ENCODE assay signal across 11 mouse cellular contexts in the genomic region with DNA sequence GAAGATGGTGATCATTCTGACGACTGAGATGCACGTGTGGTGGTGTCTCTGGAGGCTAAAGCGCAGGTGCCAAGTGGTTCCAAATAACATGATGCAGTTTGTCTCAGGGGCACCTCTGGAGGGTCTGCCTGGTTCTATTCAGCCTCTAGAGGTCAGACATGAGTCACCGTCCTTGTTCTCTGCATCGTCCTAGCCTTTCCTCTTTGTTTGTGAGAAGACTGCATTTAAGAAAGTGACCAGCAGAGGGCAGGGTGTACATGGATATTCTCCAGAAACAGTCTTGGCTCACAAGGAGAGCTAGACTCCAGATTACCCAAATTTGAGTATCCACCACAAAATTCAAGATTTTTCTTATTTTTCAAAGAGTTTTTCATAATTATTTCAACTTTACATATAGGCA. TPM values are rescaled to one million over a fixed set of nuclear protein-coding genes. Genes with fewer than 3 reads are reported as not detected.
DNase-seq lines count a peak whose midpoint lies in the region; ATAC-seq and TF ChIP-seq lines count a peak whose summit lies in the region.
"Had no signal": no experiment of that assay in that cellular context is flagged by ENCODE, and none has a peak within 500 bp of the region (broad histone marks: within the 10 kb centered on the region; RNA-seq: fewer than 3 reads in every experiment).

No protein-coding gene starts in this region.

- H3K4me1 ChIP-seq in intestine, postnatal 0 days (replicated peaks; ENCODE audit: control insufficient read depth, insufficient read depth, low read length) = no peaks in the 10 kb centered on the region
- no peaks in the 10 kb centered on the region for H3K4me1 ChIP-seq in intestine, embryonic 15.5 days (replicated peaks)
- H3K4me1 ChIP-seq in ES-Bruce4 (ENCODE audit: control insufficient read depth, insufficient read depth, low read length) = no peaks in the 10 kb centered on the region
- no peaks in the 10 kb centered on the region for H3K4me1 ChIP-seq in embryonic facial prominence, embryonic 14.5 days (ENCODE audit: control insufficient read depth, insufficient read depth, low read length)
- H3K4me1 ChIP-seq in heart, embryonic 10.5 days = no peaks in the 10 kb centered on the region
- H3K4me1 ChIP-seq: embryonic facial prominence, embryonic 13.5 days; limb, embryonic 15.5 days had no signal

- no peaks in the 10 kb centered on the region for H3K9me3 ChIP-seq in intestine, postnatal 0 days (ENCODE audit: control insufficient read depth)
- no peaks in the 10 kb centered on the region for H3K9me3 ChIP-seq in intestine, embryonic 15.5 days
- H3K9me3 ChIP-seq in ES-Bruce4 (replicated peaks; ENCODE audit: control insufficient read depth, insufficient read depth, low read length, poor library complexity, severe bottlenecking) = no peaks in the 10 kb centered on the region
- H3K9me3 ChIP-seq in embryonic facial prominence, embryonic 14.5 days (ENCODE audit: control insufficient read depth, low read length) = 0 out of 2 replicates have a peak, but pooled peaks cover 4% of the 10 kb centered on the region
- peaks cover 6% of the 10 kb centered on the region; the same call in 1 of the 2 replicates for H3K9me3 ChIP-seq in heart, embryonic 10.5 days
- H3K9me3 ChIP-seq: embryonic facial prominence, embryonic 13.5 days; limb, embryonic 15.5 days had no signal

- no peak overlapping the region for H3K4me2 ChIP-seq in intestine, postnatal 0 days (replicated peaks; ENCODE audit: low read depth)
- H3K4me2 ChIP-seq in intestine, embryonic 15.5 days (replicated peaks) = no peak overlapping the region
- no peak overlapping the region for H3K4me2 ChIP-seq in embryonic facial prominence, embryonic 14.5 days (ENCODE audit: low read depth, low read length)
- H3K4me2 ChIP-seq: embryonic facial prominence, embryonic 13.5 days; limb, embryonic 15.5 days had no signal

- intact Hi-C loops in left cerebral cortex, postnatal 25 days (cut with DNase I) = loop anchor here (1.0 kb wide), 1 partner anchor 120 kb away; no protein-coding TSS in a partner anchor

- no peak overlapping the region for H3K4me3 ChIP-seq in intestine, postnatal 0 days (ENCODE audit: low read depth, low read length)
- no peak overlapping the region for H3K4me3 ChIP-seq in intestine, embryonic 15.5 days (replicated peaks)
- no peak overlapping the region for H3K4me3 ChIP-seq in ES-Bruce4 (ENCODE audit: low read depth, low read length)
- no peak overlapping the region for H3K4me3 ChIP-seq in embryonic facial prominence, embryonic 14.5 days (ENCODE audit: low read depth, low read length)
- no peak overlapping the region for H3K4me3 ChIP-seq in heart, embryonic 10.5 days
- H3K4me3 ChIP-seq: embryonic facial prominence, embryonic 13.5 days; limb, embryonic 15.5 days had no signal

- DNase-seq in adipocyte (ENCODE audit: low spot score) = peak; percentile 85
- DNase-seq in embryonic facial prominence, embryonic 14.5 days (ENCODE audit: low spot score) = peak; percentile 4
- DNase-seq in left cerebral cortex, postnatal 25 days (ENCODE audit: low spot score in 2 of 2) = peak; percentile 17 to 43
- DNase-seq in urinary bladder, postnatal 10 days (ENCODE audit: low spot score) = no peak
- DNase-seq in heart, embryonic 10.5 days (ENCODE audit: low spot score) = no peak

- 50% methylated on average over 5 of the region's 5 CpGs for WGBS in intestine, postnatal 0 days
- 52% methylated on average over 5 of the region's 5 CpGs for WGBS in intestine, embryonic 15.5 days
- WGBS in embryonic facial prominence, embryonic 14.5 days = 55% methylated on average over 5 of the region's 5 CpGs
- WGBS in heart, embryonic 10.5 days = 53% methylated on average over 5 of the region's 5 CpGs

- no peak overlapping the region for H3K9ac ChIP-seq in intestine, postnatal 0 days (ENCODE audit: low read depth, low read length)
- no peak overlapping the region for H3K9ac ChIP-seq in intestine, embryonic 15.5 days
- no peak overlapping the region for H3K9ac ChIP-seq in ES-Bruce4 (ENCODE audit: low read depth, poor library complexity, severe bottlenecking)
- H3K9ac ChIP-seq in embryonic facial prominence, embryonic 14.5 days (ENCODE audit: low read depth, low read length) = no peak overlapping the region
- H3K9ac ChIP-seq: embryonic facial prominence, embryonic 13.5 days; limb, embryonic 15.5 days had no signal

- H3K27me3 ChIP-seq in intestine, postnatal 0 days (replicated peaks; ENCODE audit: control insufficient read depth, insufficient read depth, low read length) = no peaks in the 10 kb centered on the region
- H3K27me3 ChIP-seq in intestine, embryonic 15.5 days (replicated peaks) = no peaks in the 10 kb centered on the region
- no peaks in the 10 kb centered on the region for H3K27me3 ChIP-seq in ES-Bruce4 (ENCODE audit: control insufficient read depth, insufficient read depth, low read length, poor library complexity, severe bottlenecking)
- no peaks in the 10 kb centered on the region for H3K27me3 ChIP-seq in embryonic facial prominence, embryonic 14.5 days (replicated peaks; ENCODE audit: control insufficient read depth, insufficient read depth, low read length)
- no peaks in the 10 kb centered on the region for H3K27me3 ChIP-seq in heart, embryonic 10.5 days (ENCODE audit: insufficient read depth, poor library complexity, severe bottlenecking)
- H3K27me3 ChIP-seq: embryonic facial prominence, embryonic 13.5 days; limb, embryonic 15.5 days had no signal

- no peak overlapping the region for H3K27ac ChIP-seq in intestine, postnatal 0 days (ENCODE audit: low read depth, low read length)
- no peak overlapping the region for H3K27ac ChIP-seq in intestine, embryonic 15.5 days
- no peak overlapping the region for H3K27ac ChIP-seq in ES-Bruce4 (ENCODE audit: insufficient read depth, low read length)
- no peak overlapping the region for H3K27ac ChIP-seq in embryonic facial prominence, embryonic 14.5 days (replicated peaks; ENCODE audit: low read depth, low read length)
- no peak overlapping the region for H3K27ac ChIP-seq in heart, embryonic 10.5 days
- H3K27ac ChIP-seq: embryonic facial prominence, embryonic 13.5 days; limb, embryonic 15.5 days had no signal

- no peaks in the 10 kb centered on the region for H3K36me3 ChIP-seq in intestine, postnatal 0 days (ENCODE audit: control insufficient read depth, insufficient read depth)
- H3K36me3 ChIP-seq in intestine, embryonic 15.5 days = no peaks in the 10 kb centered on the region
- H3K36me3 ChIP-seq in ES-Bruce4 (ENCODE audit: control insufficient read depth, insufficient read depth, low read length, poor library complexity, severe bottlenecking) = no peaks in the 10 kb centered on the region
- no peaks in the 10 kb centered on the region for H3K36me3 ChIP-seq in embryonic facial prominence, embryonic 14.5 days (ENCODE audit: control insufficient read depth, insufficient read depth, low read length)
- no peaks in the 10 kb centered on the region for H3K36me3 ChIP-seq in heart, embryonic 10.5 days
- H3K36me3 ChIP-seq: embryonic facial prominence, embryonic 13.5 days; limb, embryonic 15.5 days had no signal

- TF ChIP-seq POLR2A in ES-Bruce4 (IDR thresholded peaks at IDR 0.05; ENCODE audit: insufficient read depth, low read length) = no peak

- peak; percentile 53 for TF ChIP-seq CTCF in intestine, postnatal 0 days (IDR thresholded peaks at IDR 0.05; ENCODE audit: low read depth)
- TF ChIP-seq CTCF in ES-Bruce4 (IDR thresholded peaks at IDR 0.05; ENCODE audit: low read depth, low read length) = peak; percentile 14

- TF ChIP-seq EP300 in ES-Bruce4 (IDR thresholded peaks at IDR 0.05; ENCODE audit: insufficient read depth, low read depth, low read length) = no peak

- ATAC-seq in intestine, postnatal 0 days = no peak
- no peak for ATAC-seq in intestine, embryonic 15.5 days
- no peak for ATAC-seq in embryonic facial prominence, embryonic 14.5 days (ENCODE audit: low read depth)

RNA-seq across cellular contexts. Expression of a gene that starts 15.3 kb away (rescaled TPM):
- not detected in 2 replicates for polyA plus RNA-seq in intestine, postnatal 0 days (2015; fragmentation: Nextera tagmentation; extraction: Ambion mirVana)
- polyA plus RNA-seq in intestine, embryonic 15.5 days (2015; fragmentation: Nextera tagmentation; extraction: Ambion mirVana) = not detected in 2 replicates
- not detected in 2 replicates for polyA plus RNA-seq in ES-Bruce4 (2011; ENCODE audit: insufficient read depth, insufficient read length, low read depth, missing spikeins)
- not detected in 2 replicates for polyA plus RNA-seq in embryonic facial prominence, embryonic 14.5 days (2014; fragmentation: Nextera tagmentation; extraction: Ambion mirVana)
- total RNA-seq in left cerebral cortex, postnatal 25 days (2021) = not detected
- polyA plus RNA-seq in heart, embryonic 10.5 days (2016; fragmentation: Nextera tagmentation; extraction: Ambion mirVana) = not detected in 2 replicates
- polyA plus RNA-seq: embryonic facial prominence, embryonic 13.5 days; limb, embryonic 15.5 days; spleen, adult 2 months had no signal

RNA-seq across cellular contexts. Expression of a gene that starts 42.3 kb away (rescaled TPM):
- not detected in 2 replicates for polyA plus RNA-seq in intestine, postnatal 0 days (2015; fragmentation: Nextera tagmentation; extraction: Ambion mirVana)
- not detected in 2 replicates for polyA plus RNA-seq in intestine, embryonic 15.5 days (2015; fragmentation: Nextera tagmentation; extraction: Ambion mirVana)
- polyA plus RNA-seq in ES-Bruce4 (2011; ENCODE audit: insufficient read depth, insufficient read length, low read depth, missing spikeins) = not detected in 2 replicates
- not detected in 2 replicates for polyA plus RNA-seq in embryonic facial prominence, embryonic 14.5 days (2014; fragmentation: Nextera tagmentation; extraction: Ambion mirVana)
- not detected for total RNA-seq in left cerebral cortex, postnatal 25 days (2021)
- not detected in 2 replicates for polyA plus RNA-seq in heart, embryonic 10.5 days (2016; fragmentation: Nextera tagmentation; extraction: Ambion mirVana)
- polyA plus RNA-seq: embryonic facial prominence, embryonic 13.5 days; limb, embryonic 15.5 days; spleen, adult 2 months had no signal

Comparison
In these comparisons a context has a peak if more than half of its experiments do, and no peak if none do; other contexts are left out.
1. DNase-seq: peak in adipocyte (single experiment), embryonic facial prominence, embryonic 14.5 days (single experiment) and left cerebral cortex, postnatal 25 days (2 of 2); none in urinary bladder, postnatal 10 days (single experiment) and heart, embryonic 10.5 days (single experiment).